Mouse (Mus musculus): ENCODE data around the gene Hnrnpm. TPM values are rescaled to one million over a fixed set of nuclear protein-coding genes. Genes with fewer than 3 reads are reported as not detected.

The Hnrnpm gene
- polyA plus RNA-seq, 1 experiment, result 129 TPM

GRCm38 (mm10) chr17:33610548-33610947, 76.1 kb downstream of the Hnrnpm start:
- Histone ChIP-seq H3K79me2 (ENCODE audit: control insufficient read depth, insufficient read depth) (no peaks in the 10 kb centered on the region), H3ac (ENCODE audit: control insufficient read depth, insufficient read length, low read depth) (no peak overlapping the region), H3K27me3 (ENCODE audit: control insufficient read depth, insufficient read depth, insufficient read length) (no peaks in the 10 kb centered on the region), H3K36me3 (ENCODE audit: control insufficient read depth, insufficient read depth) (no peaks in the 10 kb centered on the region), H3K79me3 (ENCODE audit: low read depth) (no peaks in the 10 kb centered on the region), H3K4me3 (ENCODE audit: insufficient read depth, poor library complexity, severe bottlenecking) (no peak overlapping the region)
- TF ChIP-seq CTCF (IDR thresholded peaks at IDR 0.05; ENCODE audit: control insufficient read depth, insufficient read depth, insufficient read length), result no peak
- no peak for TF ChIP-seq MYOD1 (IDR thresholded peaks at IDR 0.05; ENCODE audit: control insufficient read depth, insufficient read length, low read depth)
- no peak for TF ChIP-seq FOSL1 (IDR thresholded peaks at IDR 0.05; ENCODE audit: insufficient read depth, low read length, poor library complexity, severe bottlenecking)
- no peak for TF ChIP-seq CEBPB (IDR thresholded peaks at IDR 0.05; ENCODE audit: low read depth)
- no peak for TF ChIP-seq USF1 (IDR thresholded peaks at IDR 0.05; ENCODE audit: low read depth)
- TF ChIP-seq MAX (IDR thresholded peaks at IDR 0.05), result no peak
- TF ChIP-seq MYOG (IDR thresholded peaks at IDR 0.05; ENCODE audit: control insufficient read depth, extremely low read depth, insufficient read length), result no peak

GRCm38 (mm10) chr17:33607273-33607672, 79.4 kb downstream of the Hnrnpm start:
- Histone ChIP-seq H3K79me2 (ENCODE audit: control insufficient read depth, insufficient read depth) (no peaks in the 10 kb centered on the region), H3K4me3 (ENCODE audit: insufficient read depth, poor library complexity, severe bottlenecking) (no peak overlapping the region), H3ac (ENCODE audit: control insufficient read depth, insufficient read length, low read depth) (no peak overlapping the region), H3K79me3 (ENCODE audit: low read depth) (no peaks in the 10 kb centered on the region), H3K36me3 (ENCODE audit: control insufficient read depth, insufficient read depth) (no peaks in the 10 kb centered on the region), H3K27me3 (ENCODE audit: control insufficient read depth, insufficient read depth, insufficient read length) (no peaks in the 10 kb centered on the region)
- TF ChIP-seq MYOG (IDR thresholded peaks at IDR 0.05; ENCODE audit: control insufficient read depth, extremely low read depth, insufficient read length) (no peak), USF1 (IDR thresholded peaks at IDR 0.05; ENCODE audit: low read depth) (no peak), CEBPB (IDR thresholded peaks at IDR 0.05; ENCODE audit: low read depth) (no peak), MYOD1 (IDR thresholded peaks at IDR 0.05; ENCODE audit: control insufficient read depth, insufficient read length, low read depth) (no peak), FOSL1 (IDR thresholded peaks at IDR 0.05; ENCODE audit: insufficient read depth, low read length, poor library complexity, severe bottlenecking) (no peak), CTCF (IDR thresholded peaks at IDR 0.05; ENCODE audit: control insufficient read depth, insufficient read depth, insufficient read length) (no peak), MAX (IDR thresholded peaks at IDR 0.05) (no peak)

DNA sequence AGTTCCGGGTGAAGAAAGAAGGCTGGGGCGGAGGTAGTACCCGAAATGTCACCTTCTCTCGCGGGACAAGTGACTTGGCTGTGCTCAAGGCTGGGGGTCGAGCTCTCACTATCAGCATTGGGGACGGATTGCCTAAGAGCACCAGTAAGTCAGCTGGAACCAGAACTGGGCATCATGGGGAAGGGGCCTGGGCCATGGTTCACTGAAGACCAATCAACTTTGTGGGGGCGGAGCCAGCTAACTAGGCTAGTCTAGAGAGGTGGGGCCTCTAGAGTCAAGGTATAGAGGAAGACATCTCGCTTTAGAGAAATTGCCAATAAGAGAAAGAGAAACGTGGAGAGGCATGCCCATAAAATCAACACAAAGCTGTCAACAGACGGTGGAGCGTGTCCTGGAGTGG, 84.7 kb downstream of the Hnrnpm start:
- no peaks in the 10 kb centered on the region for H3K36me3 ChIP-seq (ENCODE audit: control insufficient read depth, insufficient read depth)
- H3ac ChIP-seq (ENCODE audit: control insufficient read depth, insufficient read length, low read depth), result no peak overlapping the region
- H3K4me3 ChIP-seq (ENCODE audit: insufficient read depth, poor library complexity, severe bottlenecking), result no peak overlapping the region
- no peaks in the 10 kb centered on the region for H3K27me3 ChIP-seq (ENCODE audit: control insufficient read depth, insufficient read depth, insufficient read length)
- no peaks in the 10 kb centered on the region for H3K79me3 ChIP-seq (ENCODE audit: low read depth)
- no peaks in the 10 kb centered on the region for H3K79me2 ChIP-seq (ENCODE audit: control insufficient read depth, insufficient read depth)
- TF ChIP-seq FOSL1 (IDR thresholded peaks at IDR 0.05; ENCODE audit: insufficient read depth, low read length, poor library complexity, severe bottlenecking) (no peak), CEBPB (IDR thresholded peaks at IDR 0.05; ENCODE audit: low read depth) (no peak), MYOD1 (IDR thresholded peaks at IDR 0.05; ENCODE audit: control insufficient read depth, insufficient read length, low read depth) (no peak), USF1 (IDR thresholded peaks at IDR 0.05; ENCODE audit: low read depth) (no peak), MAX (IDR thresholded peaks at IDR 0.05) (no peak), MYOG (IDR thresholded peaks at IDR 0.05; ENCODE audit: control insufficient read depth, extremely low read depth, insufficient read length) (no peak), CTCF (IDR thresholded peaks at IDR 0.05; ENCODE audit: control insufficient read depth, insufficient read depth, insufficient read length) (no peak)

DNA sequence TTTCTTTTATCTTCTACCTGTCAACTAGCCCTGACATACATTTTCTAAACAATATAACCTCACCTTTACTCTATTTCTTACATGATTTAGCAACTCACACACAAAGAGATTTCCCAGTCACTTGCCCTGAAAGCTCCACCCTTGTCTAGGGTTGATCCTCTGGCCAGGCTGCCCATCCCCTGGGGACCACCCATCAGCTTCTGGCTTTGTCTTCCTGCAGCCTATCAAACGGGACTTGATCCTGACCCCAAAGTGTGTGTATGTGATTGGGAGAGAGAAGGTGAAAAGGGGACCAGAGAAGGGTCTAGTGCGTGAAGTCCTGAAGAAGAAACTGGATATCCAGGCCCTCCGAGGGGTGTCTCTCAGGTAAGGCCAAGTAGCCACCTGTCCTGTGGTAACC, 85.8 kb downstream of the Hnrnpm start:
- H3ac ChIP-seq (ENCODE audit: control insufficient read depth, insufficient read length, low read depth), result no peak overlapping the region
- no peaks in the 10 kb centered on the region for H3K79me3 ChIP-seq (ENCODE audit: low read depth)
- H3K27me3 ChIP-seq (ENCODE audit: control insufficient read depth, insufficient read depth, insufficient read length), result no peaks in the 10 kb centered on the region
- no peaks in the 10 kb centered on the region for H3K36me3 ChIP-seq (ENCODE audit: control insufficient read depth, insufficient read depth)
- H3K4me3 ChIP-seq (ENCODE audit: insufficient read depth, poor library complexity, severe bottlenecking), result no peak overlapping the region
- TF ChIP-seq USF1 (IDR thresholded peaks at IDR 0.05; ENCODE audit: low read depth), result no peak
- H3K79me2 ChIP-seq (ENCODE audit: control insufficient read depth, insufficient read depth), result no peaks in the 10 kb centered on the region

GRCm38 (mm10) chr17:33599836-33600475, 86.7 kb downstream of the Hnrnpm start:
- no peaks in the 10 kb centered on the region for H3K79me3 ChIP-seq (ENCODE audit: low read depth)
- TF ChIP-seq MYOD1 (IDR thresholded peaks at IDR 0.05; ENCODE audit: control insufficient read depth, insufficient read length, low read depth) (no peak), CEBPB (IDR thresholded peaks at IDR 0.05; ENCODE audit: low read depth) (no peak), CTCF (IDR thresholded peaks at IDR 0.05; ENCODE audit: control insufficient read depth, insufficient read depth, insufficient read length) (no peak), MYOG (IDR thresholded peaks at IDR 0.05; ENCODE audit: control insufficient read depth, extremely low read depth, insufficient read length) (no peak), FOSL1 (IDR thresholded peaks at IDR 0.05; ENCODE audit: insufficient read depth, low read length, poor library complexity, severe bottlenecking) (no peak), USF1 (IDR thresholded peaks at IDR 0.05; ENCODE audit: low read depth) (no peak)

DNA sequence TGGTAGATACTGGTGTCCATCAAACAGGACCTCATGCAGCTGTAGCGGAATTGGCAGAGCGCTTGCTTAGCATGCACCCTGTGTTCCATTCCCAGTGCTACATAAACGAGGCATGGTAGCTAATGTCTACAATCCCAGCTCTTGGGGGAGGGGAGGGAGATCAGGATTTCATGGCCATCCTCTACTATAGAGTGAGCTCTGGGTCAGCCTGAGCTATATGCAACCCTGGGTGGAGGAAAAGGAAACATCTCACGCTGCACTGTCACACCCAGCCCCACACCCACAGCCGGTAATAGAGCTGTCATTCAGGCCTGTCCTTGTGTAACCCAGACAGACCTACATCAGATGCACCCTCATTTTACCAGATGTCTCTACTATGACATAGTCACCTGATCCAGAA, 88.2 kb downstream of the Hnrnpm start:
- TF ChIP-seq MAX (IDR thresholded peaks at IDR 0.05) (no peak), MYOD1 (IDR thresholded peaks at IDR 0.05; ENCODE audit: control insufficient read depth, insufficient read length, low read depth) (no peak)
- no peaks in the 10 kb centered on the region for H3K79me2 ChIP-seq (ENCODE audit: control insufficient read depth, insufficient read depth)
- H3K27me3 ChIP-seq (ENCODE audit: control insufficient read depth, insufficient read depth, insufficient read length), result no peaks in the 10 kb centered on the region
- H3K79me3 ChIP-seq (ENCODE audit: low read depth), result no peaks in the 10 kb centered on the region
- no peaks in the 10 kb centered on the region for H3K36me3 ChIP-seq (ENCODE audit: control insufficient read depth, insufficient read depth)
- no peak overlapping the region for H3ac ChIP-seq (ENCODE audit: control insufficient read depth, insufficient read length, low read depth)
- H3K4me3 ChIP-seq (ENCODE audit: insufficient read depth, poor library complexity, severe bottlenecking), result no peak overlapping the region

More at GRCm38 (mm10) chr17:33599836-33600475, 86.7 kb downstream of the Hnrnpm start:
- H3K4me3 ChIP-seq (ENCODE audit: insufficient read depth, poor library complexity, severe bottlenecking), result no peak overlapping the region
- no peaks in the 10 kb centered on the region for H3K36me3 ChIP-seq (ENCODE audit: control insufficient read depth, insufficient read depth)
- no peak overlapping the region for H3ac ChIP-seq (ENCODE audit: control insufficient read depth, insufficient read length, low read depth)
- no peaks in the 10 kb centered on the region for H3K79me2 ChIP-seq (ENCODE audit: control insufficient read depth, insufficient read depth)
- H3K27me3 ChIP-seq (ENCODE audit: control insufficient read depth, insufficient read depth, insufficient read length), result no peaks in the 10 kb centered on the region

Data from C2C12 (cell line).